Mouse (Mus musculus) stomach, embryonic 15.5 days (tissue): ENCODE results near the gene Ppp1r3d. TPM values are rescaled to one million over a fixed set of nuclear protein-coding genes. Genes with fewer than 3 reads are reported as not detected.

Experiments used
- ATAC-seq: fragments of 200-750 bp; cut with Nextera tagmentation; 2 replicates; pipeline ENCODE4 v1.8.0; 2017; ENCODE audit warnings: low read depth, moderate number of reproducible peaks, moderate TSS enrichment; ENCODE audit not compliant: insufficient read depth, low FRiP score
- H3K27ac ChIP-seq: fragments of 300-500 bp; sonication (generic); 2 replicates; pipeline ENCODE4 v1.5.1; 2015; ENCODE audit warnings: mild to moderate bottlenecking, inconsistent platforms
- H3K27me3 ChIP-seq: fragments of 300-500 bp; sonication (generic); replicated peaks from 2 replicates; pipeline ENCODE4 v1.6.1; 2015; ENCODE audit warnings: inconsistent platforms
- H3K36me3 ChIP-seq: fragments of 300-500 bp; sonication (generic); 2 replicates; pipeline ENCODE4 v1.6.1; 2015; ENCODE audit warnings: inconsistent platforms
- H3K4me1 ChIP-seq: fragments of 300-500 bp; sonication (generic); 2 replicates; pipeline ENCODE4 v1.6.1; 2015; ENCODE audit warnings: inconsistent platforms
- H3K4me2 ChIP-seq: fragments of 300-500 bp; sonication (generic); 2 replicates; pipeline ENCODE4 v1.6.1; 2015; ENCODE audit warnings: mild to moderate bottlenecking, inconsistent platforms
- H3K4me3 ChIP-seq: fragments of 300-500 bp; sonication (generic); replicated peaks from 2 replicates; pipeline ENCODE4 v1.5.1; 2015; ENCODE audit warnings: inconsistent platforms
- H3K9ac ChIP-seq: fragments of 300-500 bp; sonication (generic); 2 replicates; pipeline ENCODE4 v1.6.1; 2015; ENCODE audit warnings: inconsistent platforms
- H3K9me3 ChIP-seq: fragments of 300-500 bp; sonication (generic); 2 replicates; pipeline ENCODE4 v1.6.1; 2016; ENCODE audit warnings: inconsistent platforms
- WGBS: fragments of 180-500 bp; shearing (Covaris S2); methylation state at CpG from one replicate; pipeline ENCODE4 v1.1.7; 2015; 5-methylcytosine and 5-hydroxymethylcytosine counted together
- polyA plus RNA-seq: library from polyadenylated mRNA; unstranded; fragments of >200 nt; fragmentation: Nextera tagmentation; extraction: Ambion mirVana; gene quantifications from 2 replicates; pipeline ENCODE4 v1.2.1, GENCODE M21; 2015

Ppp1r3d gene
- polyA plus RNA-seq, 1 experiment from 2014 or later = 4.9 TPM

DNA sequence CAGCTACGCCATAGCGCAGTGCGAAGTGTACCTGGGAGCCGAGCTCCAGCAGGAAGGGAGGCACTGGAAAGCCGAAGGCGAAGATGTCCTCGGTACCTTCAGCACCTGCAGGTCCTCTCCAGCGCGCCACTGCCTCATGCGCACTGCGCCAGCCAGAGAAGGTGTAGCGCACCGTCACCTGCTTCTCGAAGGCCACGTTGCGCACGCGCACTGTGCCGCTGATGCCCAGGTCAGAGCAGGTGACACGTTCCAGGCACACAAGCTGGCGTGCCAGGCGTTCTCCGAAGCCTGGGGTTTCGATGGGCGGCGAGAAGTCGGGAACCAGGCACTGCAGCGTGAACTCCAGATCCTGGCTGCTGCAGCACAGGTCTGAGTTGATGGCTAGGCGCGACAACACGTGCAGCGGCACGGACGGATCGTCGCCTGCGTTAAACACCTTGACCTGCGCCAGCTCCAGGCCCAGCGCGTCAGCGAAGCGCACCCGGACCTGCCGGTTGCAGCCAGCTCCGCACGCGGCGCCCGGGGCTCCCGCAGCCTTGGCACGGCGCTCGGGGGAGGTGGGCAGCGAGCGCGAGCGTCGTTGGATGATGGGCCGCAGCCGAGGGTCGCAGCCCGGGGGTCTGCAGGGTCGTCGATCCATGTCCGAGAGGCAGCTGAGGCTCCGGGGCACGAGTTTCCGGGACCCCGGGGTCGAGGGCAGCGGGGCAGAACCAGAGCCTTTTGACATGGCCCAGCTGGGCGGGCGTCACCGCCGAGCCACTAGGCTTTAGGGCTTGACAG is 601 bp downstream of the Ppp1r3d start:
- Histone ChIP-seq H3K9me3 (no peaks in the 10 kb centered on the region), H3K4me2 (peak overlapping the region; percentile 99), H3K9ac (peak overlapping the region; percentile 38; the same call in 1 of the 2 replicates), H3K4me3 (peak overlapping the region; percentile 57), H3K4me1 (peaks cover 17% of the 10 kb centered on the region), H3K36me3 (no peaks in the 10 kb centered on the region), H3K27me3 (no peaks in the 10 kb centered on the region; the same call in 1 of the 2 replicates), H3K27ac (peak overlapping the region; percentile 63; the same call in 1 of the 2 replicates)
- WGBS = 14% methylated on average over 75 of the region's 75 CpGs
- ATAC-seq = no peak

DNA sequence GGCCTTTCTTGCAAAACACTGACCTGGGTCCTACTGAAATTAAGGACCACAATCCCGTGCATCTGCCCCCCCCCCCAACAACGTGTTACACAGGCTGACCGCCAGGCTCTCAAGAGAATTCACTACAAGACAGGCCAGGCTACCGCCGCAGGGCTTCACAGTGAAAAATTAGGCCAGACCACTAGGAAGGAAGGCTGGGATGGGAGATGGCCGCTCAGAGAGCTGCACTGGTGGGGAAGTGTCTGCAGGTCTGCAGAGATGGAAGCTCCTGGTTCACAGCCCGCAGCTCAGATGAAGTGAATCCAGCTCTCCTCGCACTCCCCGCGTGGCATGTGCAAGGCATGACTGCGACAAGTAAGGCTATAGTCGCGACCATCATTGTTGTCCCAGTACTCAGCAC is 1.2 kb downstream of the Ppp1r3d start:
- Histone ChIP-seq H3K27me3 (no peaks in the 10 kb centered on the region; the same call in 1 of the 2 replicates), H3K4me3 (peak overlapping the region; percentile 57), H3K36me3 (no peaks in the 10 kb centered on the region), H3K4me1 (peaks cover 17% of the 10 kb centered on the region), H3K9me3 (no peaks in the 10 kb centered on the region), H3K27ac (no peak overlapping the region), H3K9ac (no peak overlapping the region), H3K4me2 (peak overlapping the region; percentile 99)
- 57% methylated on average over 13 of the region's 13 CpGs for WGBS
- ATAC-seq = no peak

DNA sequence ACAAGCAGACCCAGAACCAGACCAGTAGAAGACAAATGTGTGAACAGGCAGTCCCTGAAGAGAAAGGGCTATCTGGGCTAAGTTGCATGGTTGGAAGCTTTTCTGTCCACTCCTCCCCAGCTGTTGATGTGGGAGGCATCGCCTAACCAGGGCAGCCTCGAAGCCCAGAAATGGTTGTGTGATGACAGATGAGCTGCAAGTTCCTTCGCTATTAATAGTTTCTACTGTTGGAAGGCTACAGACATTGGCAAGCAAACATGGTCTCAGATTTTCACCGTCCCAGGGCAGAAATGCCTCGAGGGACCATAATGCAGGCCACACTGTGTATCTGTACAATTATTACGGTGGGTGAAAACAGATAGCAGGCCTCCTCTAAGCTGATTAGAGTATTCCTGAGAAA is 1.7 kb downstream of the Ppp1r3d start:
- WGBS = 37% methylated on average over 6 of the region's 6 CpGs
- Histone ChIP-seq H3K4me1 (peaks cover 17% of the 10 kb centered on the region), H3K4me2 (no peak overlapping the region), H3K27me3 (no peaks in the 10 kb centered on the region; the same call in 1 of the 2 replicates), H3K9me3 (no peaks in the 10 kb centered on the region), H3K36me3 (no peaks in the 10 kb centered on the region), H3K9ac (no peak overlapping the region), H3K27ac (no peak overlapping the region), H3K4me3 (no peak overlapping the region)
- no peak for ATAC-seq

DNA sequence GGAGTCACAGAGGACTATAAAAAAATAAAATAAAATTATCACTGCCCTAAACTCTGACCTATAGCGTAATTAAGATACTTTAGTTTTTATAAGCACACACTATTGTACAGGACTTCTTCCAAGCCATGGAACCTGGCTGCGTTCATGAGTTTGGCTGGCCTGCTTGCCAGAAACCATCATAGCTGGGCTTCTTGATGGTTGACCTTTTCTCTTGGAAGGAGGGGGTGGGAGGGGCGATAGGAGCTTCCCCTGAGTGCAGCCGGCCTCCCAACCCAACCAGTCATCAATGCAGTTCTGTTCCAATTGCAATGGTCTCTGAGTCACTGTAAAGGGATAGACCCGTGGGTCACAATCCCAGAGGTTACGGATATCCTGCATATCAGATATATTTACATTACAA is 4.0 kb downstream of the Ppp1r3d start:
- Histone ChIP-seq H3K27me3 (no peaks in the 10 kb centered on the region; the same call in 1 of the 2 replicates), H3K36me3 (no peaks in the 10 kb centered on the region), H3K4me3 (no peak overlapping the region), H3K4me1 (peaks cover 15% of the 10 kb centered on the region), H3K27ac (no peak overlapping the region), H3K4me2 (no peak overlapping the region), H3K9me3 (no peaks in the 10 kb centered on the region), H3K9ac (no peak overlapping the region)
- WGBS = 71% methylated on average over 6 of the region's 6 CpGs
- no peak for ATAC-seq

DNA sequence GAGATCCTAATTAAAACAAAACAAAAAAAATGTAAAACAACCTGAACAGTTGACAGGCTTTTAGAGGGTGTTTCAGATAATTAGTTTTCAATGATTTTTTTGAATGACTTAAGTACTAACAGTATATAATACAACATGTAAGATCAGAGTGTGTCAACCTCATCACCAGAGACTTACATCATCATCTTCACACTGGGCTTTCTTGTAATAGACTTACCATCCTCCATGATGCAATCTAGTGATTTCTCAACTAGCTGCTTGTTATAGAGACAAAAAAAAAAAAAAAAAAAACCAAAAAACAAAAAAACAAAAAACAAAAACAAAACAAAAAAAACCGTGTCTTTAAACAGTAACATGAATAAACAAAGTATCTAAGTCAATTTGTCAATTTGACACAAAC is 5.2 kb downstream of the Ppp1r3d start:
- H3K4me3 ChIP-seq = no peak overlapping the region
- WGBS = 26% methylated on average over 1 of the region's 1 CpGs
- H3K9ac ChIP-seq = no peak overlapping the region
- ATAC-seq = no peak
- H3K36me3 ChIP-seq = no peaks in the 10 kb centered on the region
- no peak overlapping the region for H3K4me2 ChIP-seq
- H3K4me1 ChIP-seq = peaks cover 11% of the 10 kb centered on the region
- no peaks in the 10 kb centered on the region for H3K9me3 ChIP-seq
- H3K27me3 ChIP-seq = no peaks in the 10 kb centered on the region; the same call in 1 of the 2 replicates
- H3K27ac ChIP-seq = no peak overlapping the region

DNA sequence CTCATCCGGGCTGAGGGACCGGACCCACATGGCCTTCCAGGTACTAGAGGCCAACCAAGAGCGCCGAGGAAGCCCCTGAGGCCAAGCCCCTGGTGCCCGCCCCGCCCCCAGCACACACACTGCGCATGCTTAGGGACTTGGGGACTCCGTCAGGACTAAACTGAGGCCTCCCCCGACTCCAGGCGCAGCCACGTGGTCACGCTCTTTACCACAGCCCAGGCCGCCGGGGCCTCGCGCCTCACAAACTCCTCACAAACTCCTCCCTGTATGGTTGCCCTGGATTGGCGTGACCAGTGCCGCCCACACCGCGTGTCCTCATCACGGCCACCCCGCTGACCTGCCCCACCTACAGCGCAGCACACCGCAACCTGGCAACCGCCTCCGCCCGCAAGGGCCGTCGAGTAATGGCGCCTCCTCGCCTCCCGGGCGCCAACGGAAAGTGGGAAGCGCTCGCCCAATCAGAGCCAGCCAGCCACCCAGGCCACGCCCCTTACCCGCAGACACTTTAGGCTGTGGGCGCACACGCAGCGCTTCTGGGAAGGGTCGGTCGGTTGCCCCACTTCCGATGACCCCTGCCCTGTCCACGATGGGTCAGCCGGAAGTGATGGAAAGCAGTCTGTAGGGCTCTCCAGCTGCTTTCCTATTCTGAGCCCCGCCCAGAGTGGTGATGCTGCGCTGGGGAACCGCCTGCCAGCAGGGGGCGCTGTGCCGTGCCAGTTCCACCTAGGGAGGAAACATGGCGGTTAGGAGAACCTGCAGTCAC is 7.0 kb downstream of the Ppp1r3d start, which contains the start of gene Sycp2:
TSS of gene Sycp2 (minus strand) at position 633 of the 763 bp plus-strand sequence.
- H3K9ac ChIP-seq = no peak within 1 kb of the TSS
- peak; percentile 39 for ATAC-seq
- H3K4me1 ChIP-seq = no peaks in the 10 kb centered on the region
- no peak within 1 kb of the TSS for H3K4me3 ChIP-seq
- H3K4me2 ChIP-seq = no peak within 1 kb of the TSS
- H3K27ac ChIP-seq = no peak within 1 kb of the TSS
- no peaks in the 10 kb centered on the region for H3K36me3 ChIP-seq
- no peaks in the 10 kb centered on the region for H3K9me3 ChIP-seq
- whole genome bisulfite sequencing = 78% methylated on average over 50 of the region's 52 CpGs
- no peaks in the 10 kb centered on the region for H3K27me3 ChIP-seq

Other genes starting within 250 kb of the Ppp1r3d start
- gene Sycp2, start 6.8 kb downstream of the Ppp1r3d start, polyA plus RNA-seq = 0.05 and 0.27 TPM in 2 replicates
- 4.6 and 4.8 TPM in 2 replicates for gene Fam217b, start 52 bp upstream of the Ppp1r3d start, polyA plus RNA-seq
- 0.26 and 0.45 TPM in 2 replicates for gene Cdh26, start 16.1 kb upstream of the Ppp1r3d start, polyA plus RNA-seq